Mouse (Mus musculus) testis, adult 2 months (tissue): ENCODE measurements around the gene Ccdc40. TPM values are rescaled to one million over a fixed set of nuclear protein-coding genes. Genes with fewer than 3 reads are reported as not detected.
"Not testable (repeated sequence)": the region's sequence is repeated elsewhere in the genome, so short reads cannot be mapped to it uniquely, and the experiment has no call there.

Experiments used
- H3K27ac ChIP-seq: fragments of 200-500 bp; 2 replicates; pipeline ENCODE4 v1.5.1; 2012; ENCODE audit warnings: low read depth, low read length; ENCODE audit not compliant: control insufficient read depth, insufficient read depth
- H3K27me3 ChIP-seq: fragments of 200-500 bp; 2 replicates; pipeline ENCODE4 v1.6.1; 2012; ENCODE audit warnings: mild to moderate bottlenecking, low read length, moderate library complexity; ENCODE audit not compliant: control insufficient read depth, insufficient read depth
- H3K36me3 ChIP-seq: fragments of 200-500 bp; 2 replicates; pipeline ENCODE4 v1.6.1; 2012; ENCODE audit warnings: mild to moderate bottlenecking, low read length; ENCODE audit not compliant: control insufficient read depth, insufficient read depth
- H3K4me1 ChIP-seq: fragments of 200-500 bp; 2 replicates; pipeline ENCODE4 v1.6.1; 2012; ENCODE audit warnings: low read length; ENCODE audit not compliant: control insufficient read depth, insufficient read depth
- H3K4me3 ChIP-seq: fragments of 200-500 bp; 2 replicates; pipeline ENCODE4 v1.5.1; 2012; ENCODE audit warnings: low read depth, mild to moderate bottlenecking, low read length, moderate library complexity, mixed read lengths; ENCODE audit not compliant: control insufficient read depth
- CTCF ChIP-seq: fragments of 200-500 bp; IDR thresholded peaks from 2 replicates; pipeline ENCODE4 v1.5.1; 2012; ENCODE audit warnings: low read depth, mild to moderate bottlenecking, inconsistent platforms, low read length, moderate library complexity; ENCODE audit not compliant: control insufficient read depth, insufficient read depth, insufficient replicate concordance
- POLR2A ChIP-seq: fragments of 200-500 bp; IDR thresholded peaks from 2 replicates; pipeline ENCODE4 v1.6.1; 2012; ENCODE audit warnings: low read depth, mild to moderate bottlenecking, inconsistent platforms, low read length, moderate library complexity; ENCODE audit not compliant: control insufficient read depth
- polyA plus RNA-seq: library from polyadenylated mRNA; depleted of rRNA; stranded (reverse); fragments of >200 nt; gene quantifications from 2 replicates; pipeline ENCODE4 v1.2.3, GENCODE M21; 2012

Gene Ccdc40
- polyA plus RNA-seq, 1 experiment: 73.2 TPM

DNA sequence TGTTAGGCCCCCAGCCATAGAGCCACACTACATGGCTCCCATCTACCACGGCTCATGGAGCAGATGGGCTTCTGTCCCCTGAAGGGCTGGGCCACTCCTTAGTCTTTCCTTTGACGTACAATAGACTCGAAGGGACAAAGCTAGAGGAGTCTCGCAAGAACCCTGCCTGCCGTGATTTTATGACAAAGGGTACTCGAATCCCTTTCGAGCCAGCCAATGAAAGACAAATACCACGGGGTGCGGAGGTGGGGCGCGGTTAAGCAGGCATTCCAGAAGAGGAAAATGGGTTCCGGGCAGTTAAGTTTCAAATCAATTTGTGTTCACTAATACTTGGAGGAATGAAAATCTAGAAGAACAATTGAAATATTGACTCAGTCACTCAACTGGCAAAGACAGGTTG is 11.1 kb downstream of the Ccdc40 start:
- peaks cover 2% of the 10 kb centered on the region for H3K36me3 ChIP-seq
- TF ChIP-seq CTCF: no peak
- no peak for TF ChIP-seq POLR2A
- H3K4me1 ChIP-seq: peaks cover 9% of the 10 kb centered on the region
- no peak overlapping the region for H3K4me3 ChIP-seq
- no peak overlapping the region for H3K27ac ChIP-seq
- no peaks in the 10 kb centered on the region for H3K27me3 ChIP-seq

DNA sequence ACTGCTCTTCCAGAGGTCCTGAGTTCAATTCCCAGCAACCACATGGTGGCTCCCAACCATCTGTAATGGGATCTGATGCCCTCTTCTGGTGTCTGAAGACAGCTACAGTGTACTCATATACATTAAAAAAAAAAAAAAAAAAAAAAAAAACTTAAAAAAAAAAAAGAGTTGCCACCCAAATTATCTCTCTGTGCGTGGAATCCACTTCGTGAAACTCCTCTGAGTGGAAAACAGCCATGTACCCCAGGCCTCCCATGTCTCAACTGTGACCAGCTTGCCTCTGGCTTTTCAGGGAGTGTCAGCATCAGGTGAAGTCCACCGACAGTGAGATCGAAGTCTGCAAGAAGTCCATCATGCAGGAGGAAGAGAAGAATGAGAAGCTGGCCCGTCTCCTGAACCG is 17.2 kb downstream of the Ccdc40 start:
- H3K27me3 ChIP-seq, H3K27ac ChIP-seq, H3K4me1 ChIP-seq, H3K36me3 ChIP-seq, H3K4me3 ChIP-seq: not testable (repeated sequence)

DNA sequence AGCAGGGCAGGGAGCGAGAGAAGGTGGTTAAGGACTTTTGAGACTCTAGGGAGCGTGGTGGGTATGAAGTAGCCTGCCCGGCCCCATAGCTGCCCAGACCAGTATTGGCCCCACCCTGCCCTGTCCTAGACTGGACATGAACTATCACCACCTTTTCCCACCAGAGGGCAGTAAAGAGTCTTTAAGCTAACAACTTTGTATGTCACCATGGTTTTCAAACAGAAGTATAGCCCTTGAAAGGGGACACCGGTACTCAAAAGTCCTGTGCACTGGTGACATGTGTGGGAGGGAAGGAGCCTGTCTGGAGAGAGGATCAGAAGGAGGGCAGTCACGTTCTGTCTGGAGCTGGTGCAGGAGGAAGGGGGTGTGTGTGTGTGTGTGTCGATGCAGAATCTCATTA is 20.6 kb downstream of the Ccdc40 start:
- peaks cover 12% of the 10 kb centered on the region for H3K4me1 ChIP-seq
- no peaks in the 10 kb centered on the region; the same call in 1 of the 2 replicates for H3K36me3 ChIP-seq
- no peak overlapping the region for H3K4me3 ChIP-seq
- no peak overlapping the region for H3K27ac ChIP-seq
- H3K27me3 ChIP-seq: no peaks in the 10 kb centered on the region
- 0 out of 2 replicates have a peak, but pooled peaks have one; percentile 6 for TF ChIP-seq CTCF
- no peak for TF ChIP-seq POLR2A

DNA sequence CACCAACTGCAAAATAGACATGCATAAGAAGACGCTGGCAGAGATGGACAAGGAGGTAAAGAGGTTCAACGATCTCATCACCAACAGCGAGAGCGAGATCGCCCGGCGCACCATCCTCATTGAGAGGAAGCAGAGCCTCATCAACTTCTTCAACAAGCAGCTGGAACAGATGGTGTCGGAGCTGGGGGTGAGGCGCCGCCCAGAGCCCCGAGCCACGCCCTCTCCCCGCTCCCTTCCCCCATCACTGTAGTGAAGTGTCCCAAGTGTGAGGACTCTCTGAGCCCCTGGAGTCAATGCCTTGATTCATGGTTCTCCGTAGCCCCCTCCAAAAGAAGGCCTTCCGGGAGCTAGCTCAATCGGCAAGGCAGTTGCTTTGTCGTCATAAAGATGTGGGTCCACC is 22.6 kb downstream of the Ccdc40 start:
- H3K27me3 ChIP-seq: no peaks in the 10 kb centered on the region
- H3K4me3 ChIP-seq: no peak overlapping the region
- no peak overlapping the region for H3K27ac ChIP-seq
- peaks cover 1% of the 10 kb centered on the region; the same call in 1 of the 2 replicates for H3K36me3 ChIP-seq
- TF ChIP-seq CTCF (no peak), POLR2A (no peak)
- H3K4me1 ChIP-seq: peaks cover 12% of the 10 kb centered on the region

DNA sequence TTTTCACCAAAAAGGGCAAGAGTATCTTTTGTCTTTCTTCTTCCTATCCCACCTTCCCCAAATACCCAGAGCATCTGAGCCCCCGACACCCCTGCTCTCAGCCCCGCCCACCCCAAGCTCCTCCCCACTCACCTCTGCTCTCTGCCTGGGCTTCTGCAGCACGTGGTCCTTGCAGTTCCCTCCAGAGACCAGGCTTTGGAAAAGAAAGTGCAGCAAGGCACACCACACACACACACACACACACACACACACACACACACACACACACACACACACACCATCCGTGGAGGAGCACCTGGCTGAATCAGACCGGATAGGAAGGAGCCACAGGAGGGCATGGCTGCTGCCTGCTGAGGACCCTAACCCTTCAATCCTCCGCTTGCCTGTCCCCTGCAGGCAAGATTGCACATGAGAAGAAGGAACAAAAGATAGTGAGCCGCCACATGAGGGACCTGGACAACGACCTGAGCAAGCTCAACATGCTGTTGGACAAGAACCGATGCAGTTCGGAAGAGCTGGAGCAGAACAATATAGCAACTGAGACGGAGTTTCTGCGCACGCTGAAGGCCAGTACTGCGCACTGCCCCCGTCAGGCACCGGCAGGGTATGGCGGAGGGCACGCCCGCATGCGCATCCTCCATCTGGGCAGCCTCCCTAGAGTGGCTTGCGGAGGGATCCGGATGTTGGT is 24.6 kb downstream of the Ccdc40 start:
- TF ChIP-seq POLR2A (no peak), CTCF (peak; percentile 30; the same call in 1 of the 2 replicates)

DNA sequence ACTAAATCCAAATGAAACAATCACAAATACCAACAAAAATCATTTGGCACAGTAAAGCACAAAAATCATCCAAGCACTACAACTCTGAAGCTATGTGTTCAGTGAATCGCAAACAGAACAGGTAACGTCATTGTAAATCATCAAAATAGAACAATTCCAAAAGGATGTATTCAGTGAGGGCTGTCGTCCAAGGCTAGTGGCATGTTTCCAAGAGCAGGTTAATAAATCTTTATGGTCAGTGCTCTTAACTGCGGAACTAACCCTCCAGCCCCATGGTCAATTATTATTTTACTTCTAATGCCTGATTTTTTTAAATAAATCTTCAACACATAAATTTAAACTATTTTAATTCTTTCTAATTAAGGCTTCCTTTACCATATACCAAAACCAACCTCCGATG is 28.2 kb downstream of the Ccdc40 start:
- not testable (repeated sequence) for H3K27me3 ChIP-seq, H3K4me3 ChIP-seq, H3K27ac ChIP-seq, H3K36me3 ChIP-seq
- peaks cover 28% of the 10 kb centered on the region for H3K4me1 ChIP-seq

More for the DNA sequence above, 24.6 kb downstream of the Ccdc40 start:
- H3K36me3 ChIP-seq: peaks cover 1% of the 10 kb centered on the region; the same call in 1 of the 2 replicates
- peak overlapping the region; percentile 47 for H3K4me3 ChIP-seq
- H3K27me3 ChIP-seq: no peaks in the 10 kb centered on the region
- H3K27ac ChIP-seq: no peak overlapping the region
- H3K4me1 ChIP-seq: peaks cover 13% of the 10 kb centered on the region

DNA sequence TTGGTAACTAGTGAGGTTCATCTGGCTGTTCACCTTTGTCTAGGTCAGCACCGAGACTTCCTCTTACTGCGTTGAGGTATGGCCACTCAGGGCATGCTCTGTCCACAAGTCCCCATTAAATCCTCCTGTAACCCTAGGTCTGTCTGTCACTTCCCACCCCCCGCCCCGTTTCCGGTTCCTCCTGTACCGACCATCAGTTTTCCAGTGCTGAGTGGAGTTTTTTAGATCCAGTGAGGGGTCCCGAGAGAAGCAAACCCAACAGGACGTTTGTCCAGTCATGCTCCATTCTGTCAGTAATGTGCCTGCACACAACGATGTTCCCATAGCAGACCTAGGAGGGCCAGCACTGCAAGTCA is 29.8 kb downstream of the Ccdc40 start:
- TF ChIP-seq POLR2A: no peak
- TF ChIP-seq CTCF: no peak
- H3K27me3 ChIP-seq: no peaks in the 10 kb centered on the region
- H3K36me3 ChIP-seq: peaks cover 1% of the 10 kb centered on the region; the same call in 1 of the 2 replicates
- H3K4me1 ChIP-seq: peaks cover 18% of the 10 kb centered on the region
- peak overlapping the region; percentile 88 for H3K27ac ChIP-seq
- peak overlapping the region; percentile 92 for H3K4me3 ChIP-seq
